Mouse (Mus musculus) CH12.LX (cell line): ENCODE data around the gene Spata2. TPM values are rescaled to one million over a fixed set of nuclear protein-coding genes. Genes with fewer than 3 reads are reported as not detected.

ENCODE experiments used
- DNase-seq: peaks from one replicate; pipeline ENCODE4 v3.0.0-alpha.2; 2013; ENCODE audit errors: extremely low read depth
- H3K27ac ChIP-seq: 2 replicates; pipeline ENCODE4 v1.5.1; 2012; ENCODE audit warnings: low read depth, mild to moderate bottlenecking, control low read depth, moderate library complexity; ENCODE audit not compliant: insufficient read depth
- H3K27me3 ChIP-seq: replicated peaks from 2 replicates; pipeline ENCODE3; 2012; ENCODE audit warnings: inconsistent platforms
- H3K36me3 ChIP-seq, 2 experiments: replicated peaks in 1 of 2; 2 replicates each; pipeline versions ENCODE3 to v1.6.1; 2012; ENCODE audit warnings: inconsistent platforms in 1 of 2, low read length in 1 of 2, mild to moderate bottlenecking in 1 of 2, mixed read lengths in 1 of 2, moderate library complexity in 1 of 2; ENCODE audit not compliant: control insufficient read depth in 1 of 2, insufficient read depth in 1 of 2
- H3K4me1 ChIP-seq, 2 experiments: 2 replicates each; pipeline ENCODE4 v1.6.1; 2012; ENCODE audit warnings: inconsistent platforms in 1 of 2, moderate library complexity in 1 of 2; ENCODE audit not compliant: insufficient read depth in 2 of 2, control insufficient read depth in 1 of 2
- H3K4me2 ChIP-seq: 2 replicates; pipeline ENCODE4 v1.6.1; 2012; ENCODE audit warnings: low read depth, mild to moderate bottlenecking, control low read depth; ENCODE audit not compliant: poor library complexity, insufficient read depth, severe bottlenecking
- H3K4me3 ChIP-seq, 3 experiments: fragments of 150-350 bp in 1 of 3; sonication (generic) in 1 of 3; replicated peaks in 1 of 3; 2 replicates each; pipeline versions ENCODE3 to v1.5.1; 2011 to 2012; ENCODE audit warnings: low read depth in 2 of 3, low read length in 2 of 3, mild to moderate bottlenecking in 2 of 3, moderate library complexity in 2 of 3, control low read depth in 1 of 3, improper control_type of control experiment in 1 of 3, inconsistent platforms in 1 of 3, mixed read lengths in 1 of 3; ENCODE audit not compliant: poor library complexity in 1 of 3
- H3K79me2 ChIP-seq: replicated peaks from 2 replicates; pipeline ENCODE4 v1.6.1; 2012; ENCODE audit warnings: mild to moderate bottlenecking, moderate library complexity; ENCODE audit not compliant: control insufficient read depth, poor library complexity, insufficient read depth, severe bottlenecking; ENCODE audit errors: extremely low read depth
- H3K9ac ChIP-seq: 2 replicates; pipeline ENCODE4 v1.6.1; 2012; ENCODE audit warnings: low read depth, mild to moderate bottlenecking, control low read depth, moderate library complexity; ENCODE audit not compliant: insufficient read depth
- H3K9me3 ChIP-seq: replicated peaks from 2 replicates; pipeline ENCODE3; 2012; ENCODE audit warnings: low read length, inconsistent platforms, mixed read lengths
- BHLHE40 ChIP-seq: IDR thresholded peaks from 2 replicates; pipeline ENCODE4 v1.6.1; 2011; ENCODE audit warnings: mild to moderate bottlenecking, low read depth, low read length, improper control_type of control experiment
- CHD1 ChIP-seq: IDR thresholded peaks from 2 replicates; pipeline ENCODE4 v1.6.1; 2012; ENCODE audit warnings: low read depth, low read length, improper control_type of control experiment, inconsistent platforms
- ETS1 ChIP-seq: conservative IDR thresholded peaks from 2 replicates; pipeline ENCODE4 v1.6.1; 2012; ENCODE audit warnings: low read depth, mild to moderate bottlenecking, inconsistent platforms, low read length, improper control_type of control experiment, moderate library complexity
- HCFC1 ChIP-seq: IDR thresholded peaks from 2 replicates; pipeline ENCODE4 v1.6.1; 2012; ENCODE audit warnings: low read depth, mild to moderate bottlenecking, inconsistent platforms, low read length, improper control_type of control experiment
- IRF4 ChIP-seq: IDR thresholded peaks from 2 replicates; pipeline ENCODE4 v1.6.1; 2014; ENCODE audit warnings: low read depth, mild to moderate bottlenecking, inconsistent platforms, low read length, improper control_type of control experiment
- JUN ChIP-seq: IDR thresholded peaks from 2 replicates; pipeline ENCODE4 v1.6.1; 2011; ENCODE audit warnings: low read depth, mild to moderate bottlenecking, low read length, improper control_type of control experiment, moderate library complexity; ENCODE audit not compliant: insufficient read depth
- KAT2A ChIP-seq: IDR thresholded peaks from 2 replicates; pipeline ENCODE4 v1.6.1; 2012; ENCODE audit warnings: low read length, improper control_type of control experiment, inconsistent platforms; ENCODE audit not compliant: insufficient replicate concordance
- MAFK ChIP-seq: IDR thresholded peaks from 2 replicates; pipeline ENCODE4 v1.6.1; 2011; ENCODE audit warnings: low read length, improper control_type of control experiment; ENCODE audit not compliant: insufficient replicate concordance
- MXI1 ChIP-seq: IDR thresholded peaks from 2 replicates; pipeline ENCODE4 v1.6.1; 2011; ENCODE audit warnings: mild to moderate bottlenecking, low read depth, low read length, improper control_type of control experiment
- MYC ChIP-seq: IDR thresholded peaks from 2 replicates; pipeline ENCODE4 v1.6.1; 2011; ENCODE audit warnings: low read depth, mild to moderate bottlenecking, improper control_type of control experiment, low read length
- NELFE ChIP-seq: IDR thresholded peaks from 2 replicates; pipeline ENCODE4 v1.6.1; 2011; ENCODE audit warnings: low read depth, low read length, improper control_type of control experiment
- NRF1 ChIP-seq: IDR thresholded peaks from 2 replicates; pipeline ENCODE4 v1.6.1; 2014; ENCODE audit warnings: low read depth, mild to moderate bottlenecking, inconsistent platforms, low read length, improper control_type of control experiment, moderate library complexity
- POLR2AphosphoS2 ChIP-seq: IDR thresholded peaks from 2 replicates; pipeline ENCODE4 v1.6.1; 2011; ENCODE audit warnings: low read depth, low read length, improper control_type of control experiment
- RAD21 ChIP-seq: IDR thresholded peaks from 2 replicates; pipeline ENCODE4 v1.6.1; 2011; ENCODE audit warnings: low read depth, mild to moderate bottlenecking, low read length, improper control_type of control experiment, moderate library complexity
- RCOR1 ChIP-seq: conservative IDR thresholded peaks from 2 replicates; pipeline ENCODE4 v1.6.1; 2012; ENCODE audit warnings: low read depth, mild to moderate bottlenecking, inconsistent platforms, low read length, improper control_type of control experiment
- TCF12 ChIP-seq: IDR thresholded peaks from 2 replicates; pipeline ENCODE4 v1.6.1; 2014; ENCODE audit warnings: low read depth, mild to moderate bottlenecking, inconsistent platforms, low read length, improper control_type of control experiment
- UBTF ChIP-seq: IDR thresholded peaks from 2 replicates; pipeline ENCODE4 v1.6.1; 2012; ENCODE audit warnings: low read depth, mild to moderate bottlenecking, inconsistent platforms, low read length, improper control_type of control experiment, moderate library complexity
- ZC3H11A ChIP-seq: IDR thresholded peaks from 2 replicates; pipeline ENCODE4 v1.6.1; 2012; ENCODE audit warnings: low read depth, mild to moderate bottlenecking, inconsistent platforms, low read length, improper control_type of control experiment
- ZKSCAN1 ChIP-seq: IDR thresholded peaks from 2 replicates; pipeline ENCODE4 v1.6.1; 2012; ENCODE audit warnings: low read depth, inconsistent platforms, low read length, improper control_type of control experiment, borderline replicate concordance
- ZNF384 ChIP-seq: IDR thresholded peaks from 2 replicates; pipeline ENCODE4 v1.6.1; 2012; ENCODE audit warnings: low read depth, low read length, improper control_type of control experiment, inconsistent platforms
- dilution Hi-C: fragments of 300-500 bp; cut with MboI; formaldehyde crosslinking; loops from 2 replicates; pipeline ENCODE4 v1.14.3; 2020; ENCODE audit warnings: low sequenced_read_pairs; ENCODE audit not compliant: extremely low pct_unique_long_range_greater_than_20kb, extremely low pct_ligation_motif_present
- in situ Hi-C: fragments of 300-500 bp; cut with MboI; formaldehyde crosslinking; loops from 3 replicates; pipeline ENCODE4 v1.14.3; 2019; ENCODE audit warnings: low sequenced_read_pairs, low pct_ligation_motif_present, low pct_unique_long_range_greater_than_20kb, mixed read lengths
- polyA plus RNA-seq: library from polyadenylated mRNA; unstranded; fragments of >175 nt; gene quantifications from 2 replicates; pipeline ENCODE4 v1.2.1, GENCODE M21; 2012; ENCODE audit warnings: low read depth; ENCODE audit not compliant: insufficient read length
- total RNA-seq, 2 experiments: library from RNA; depleted of rRNA; stranded (reverse); fragments of 300-350 nt in 1 of 2; fragments of >200 nt in 1 of 2; gene quantifications; 2 replicates each; pipeline ENCODE4 v1.2.3; 2012 to 2014

The Spata2 gene
- total and polyA plus RNA-seq, 3 experiments = 9.1 to 22.8 (median 10.5) TPM

- Histone ChIP-seq H3K4me2 (no peak overlapping the region), H3K4me3 (no peak overlapping the region), H3K79me2 (no peaks in the 10 kb centered on the region; the same call in 1 of the 2 replicates), H3K4me1 (peaks cover 3 to 14% of the 10 kb centered on the region in 2 experiments), H3K9ac (no peak overlapping the region), H3K27me3 (no peaks in the 10 kb centered on the region), H3K27ac (no peak overlapping the region), H3K9me3 (peaks cover 4% of the 10 kb centered on the region), H3K36me3 (peaks cover 65 to 83% of the 10 kb centered on the region in 2 experiments)
- dilution Hi-C loops = no loop called here
- no peak for DNase-seq
- TF ChIP-seq JUN = no peak
- no peak for TF ChIP-seq MXI1
- no peak for TF ChIP-seq NELFE
- no peak for TF ChIP-seq ETS1
- TF ChIP-seq MAFK = no peak
- no peak for TF ChIP-seq KAT2A
- TF ChIP-seq BHLHE40 = no peak
- in situ Hi-C loops = no loop called here
Measured at GRCm38 (mm10) chr2:167436371-167436770, 56.3 kb downstream of the Spata2 start.

- Histone ChIP-seq H3K79me2 (no peaks in the 10 kb centered on the region; the same call in 1 of the 2 replicates), H3K9me3 (peaks cover 4% of the 10 kb centered on the region), H3K9ac (no peak overlapping the region), H3K4me2 (no peak overlapping the region), H3K27me3 (no peaks in the 10 kb centered on the region), H3K36me3 (peaks cover 65 to 83% of the 10 kb centered on the region in 2 experiments), H3K4me3 (no peak overlapping the region), H3K4me1 (peaks cover 2 to 11% of the 10 kb centered on the region in 2 experiments; a peak in 3 of 4 replicates), H3K27ac (no peak overlapping the region)
- TF ChIP-seq ZC3H11A (no peak), UBTF (no peak), HCFC1 (no peak), ETS1 (no peak), POLR2AphosphoS2 (no peak), CHD1 (no peak), JUN (no peak), IRF4 (no peak), RCOR1 (no peak), NRF1 (no peak), RAD21 (no peak), ZKSCAN1 (no peak), ZNF384 (no peak), NELFE (no peak), MYC (no peak), TCF12 (no peak)
- DNase-seq = no peak
- in situ Hi-C loops (no loop called here), dilution Hi-C loops (no loop called here)
Measured at GRCm38 (mm10) chr2:167435631-167436030, 57.1 kb downstream of the Spata2 start.
